ENCODE assay signal across 8 mouse cellular contexts in the genomic region with DNA sequence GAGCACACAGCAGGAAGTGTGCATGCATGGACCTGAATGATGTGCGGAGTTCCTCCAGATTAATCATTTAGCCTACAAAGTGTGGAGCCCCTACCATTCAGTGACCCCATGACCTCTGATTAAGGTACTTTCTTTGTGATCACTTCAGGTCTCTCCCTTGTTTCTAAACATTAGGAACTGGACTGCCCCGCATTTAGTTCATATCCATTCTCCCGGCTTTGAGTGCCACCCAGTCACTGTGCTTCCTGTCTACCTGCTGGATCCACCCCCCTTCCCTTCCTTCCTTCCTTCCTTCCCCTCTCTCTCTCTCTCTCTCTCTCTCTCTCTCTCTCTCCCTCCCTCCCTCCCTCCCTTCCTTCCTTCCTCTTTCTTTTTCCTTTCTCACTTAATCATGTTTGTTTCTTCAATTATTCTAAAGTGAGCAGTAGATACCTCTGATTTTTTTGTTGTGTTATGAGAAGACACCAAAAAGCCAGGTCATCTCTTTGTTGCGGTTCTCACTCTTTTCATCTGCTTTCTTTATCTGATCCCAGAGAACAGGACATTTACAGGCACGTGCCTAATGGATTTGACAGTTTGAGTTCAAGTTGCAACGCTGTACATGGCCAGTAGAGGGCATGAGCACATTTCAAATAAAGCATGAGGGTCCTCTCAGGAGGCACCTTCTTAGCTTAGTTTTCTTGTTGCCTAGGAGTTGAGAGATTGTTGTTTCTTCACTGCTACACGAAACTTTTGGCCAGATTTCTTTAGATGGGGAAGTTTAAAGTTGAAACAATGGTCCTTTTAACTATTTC.
DNase-seq lines count a peak whose midpoint lies in the region; TF ChIP-seq lines count a peak whose summit lies in the region.

No protein-coding gene starts in this region.

- TF ChIP-seq POLR2A in lung, adult 2 months (IDR thresholded peaks at IDR 0.05; ENCODE audit: borderline replicate concordance, extremely low read depth, low read depth, low read length), result no peak

- no peaks in the 10 kb centered on the region for H3K4me1 ChIP-seq in lung, adult 2 months (ENCODE audit: control insufficient read depth, insufficient read depth, low read length)

- peak; percentile 24 to 63 for DNase-seq in heart, adult 18-20 months
- no peak for DNase-seq in heart, adult 8-10 months (ENCODE audit: low spot score)
- peak; percentile 86 for DNase-seq in ZHBTc4 (ENCODE audit: low read depth, low spot score)
- DNase-seq in cerebellum, postnatal 4 days (ENCODE audit: low spot score in 2 of 2), result peak; percentile 46 to 66
- peak; percentile 53 for DNase-seq in heart, postnatal 4 days
- DNase-seq in kidney, postnatal 36 days, result peak; percentile 51 to 75
- peak; percentile 15 for DNase-seq in lung, adult 2 months
- DNase-seq in retina, adult 2 months (ENCODE audit: low read depth, low spot score), result peak; percentile 65

- H3K4me3 ChIP-seq in lung, adult 2 months (replicated peaks; ENCODE audit: extremely low read depth, low read depth, low read length), result no peak overlapping the region

- TF ChIP-seq CTCF in lung, adult 2 months (IDR thresholded peaks at IDR 0.05; ENCODE audit: insufficient read depth, low read length), result peak; percentile 30; the same call in 1 of the 2 replicates

- WGBS in lung, adult 2 months, result 11% methylated on average over 7 of the region's 7 CpGs
